Mouse (Mus musculus) kidney, adult 2 months (tissue): Measurements from ENCODE around the gene Myh6.

Source experiments
- CTCF ChIP-seq: fragments of 200-500 bp; conservative IDR thresholded peaks from 2 replicates; pipeline ENCODE4 v1.5.1; 2011; ENCODE audit warnings: low read depth, mild to moderate bottlenecking, control low read depth, low read length, moderate library complexity, mixed read lengths; ENCODE audit not compliant: insufficient read depth, insufficient read length
- POLR2A ChIP-seq: fragments of 200-500 bp; IDR thresholded peaks from one replicate; pipeline ENCODE4 v1.6.1; 2011; ENCODE audit warnings: low read depth, low read length, control low read depth

DNA sequence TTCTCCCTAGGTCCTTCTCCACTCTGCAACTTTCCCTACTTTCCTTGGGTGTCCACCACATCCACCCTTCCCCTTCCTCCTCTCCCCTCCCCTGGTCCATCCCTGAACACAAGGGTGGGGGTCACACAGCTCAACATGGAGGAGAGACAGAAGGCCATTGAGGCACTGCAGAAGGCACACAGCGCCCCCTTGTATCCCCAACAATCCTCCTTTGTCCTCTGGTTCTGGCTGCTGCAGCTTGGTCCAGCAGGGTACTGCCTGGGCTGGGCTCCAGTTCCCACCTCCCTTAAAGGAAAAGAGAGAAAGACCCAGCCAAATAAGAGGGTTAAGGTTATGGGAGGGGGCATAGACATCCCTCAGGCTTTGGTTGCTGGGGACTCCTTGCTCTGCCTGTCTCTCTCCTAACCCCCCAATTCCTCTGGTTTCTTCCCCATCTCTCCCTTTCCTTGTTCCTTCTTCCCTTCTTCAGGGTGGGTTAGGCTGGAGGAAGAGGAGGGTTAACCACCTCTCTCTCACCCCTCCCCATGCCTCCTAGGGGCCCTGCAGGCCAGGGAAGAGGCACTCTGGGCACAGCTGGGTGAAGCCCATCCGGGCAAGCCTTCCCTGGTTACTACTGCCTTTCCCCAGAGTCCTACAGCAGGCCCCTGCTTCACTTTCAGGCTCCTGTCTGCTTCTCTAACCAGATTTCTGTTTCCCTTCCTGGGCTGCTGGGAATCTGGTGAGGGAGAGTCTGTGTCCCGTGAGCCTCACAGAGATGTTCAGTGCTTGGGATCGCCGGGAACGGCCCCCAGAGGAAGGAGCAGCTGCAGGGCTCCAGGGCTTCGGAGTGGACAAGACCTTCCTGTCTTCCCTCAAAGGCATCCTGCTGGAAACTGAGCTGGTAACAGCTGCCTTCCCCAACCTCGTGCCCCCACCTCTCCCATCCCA, 30.6 kb downstream of the Myh6 start, which contains the start of gene Cmtm5:
- TF ChIP-seq POLR2A (no peak), CTCF (no peak)
